Mouse (Mus musculus) cerebellum, adult 2 months (tissue): ENCODE measurements around the gene Tmco3.

Experiments used
- CTCF ChIP-seq: fragments of 200-500 bp; IDR thresholded peaks from 2 replicates; pipeline ENCODE4 v1.5.1; 2011; ENCODE audit warnings: low read depth, mild to moderate bottlenecking, control low read depth, low read length, moderate library complexity, borderline replicate concordance; ENCODE audit not compliant: insufficient read depth
- POLR2A ChIP-seq: fragments of 200-500 bp; IDR thresholded peaks from 2 replicates; pipeline ENCODE4 v1.6.1; 2011; ENCODE audit warnings: low read length, control low read depth, borderline replicate concordance; ENCODE audit not compliant: insufficient read depth

DNA sequence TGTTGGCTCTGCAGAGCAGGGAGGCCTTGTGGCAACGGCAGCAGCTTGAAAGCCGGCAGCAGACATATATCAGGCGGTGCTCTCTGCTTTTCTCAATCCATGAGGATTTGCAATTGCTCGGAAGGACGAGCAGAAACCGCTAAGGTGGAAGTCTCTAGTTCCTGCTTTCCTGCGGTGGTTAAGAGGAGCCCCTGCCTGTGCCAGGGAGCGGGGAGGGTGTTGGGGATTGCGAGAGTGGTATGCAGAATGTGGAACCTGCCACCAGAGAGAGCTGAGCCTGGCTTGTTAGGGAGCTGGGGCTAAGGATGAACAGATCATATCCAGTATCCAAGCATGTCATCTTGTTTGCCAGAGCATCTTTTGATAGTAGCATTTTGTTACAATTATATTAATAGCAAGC, 18.9 kb downstream of the Tmco3 start:
- no peak for TF ChIP-seq CTCF
- TF ChIP-seq POLR2A = no peak
